8 mouse cellular contexts compared by ENCODE assay signal in genomic region chr11:100472935-100473295, GRCm38 (mm10). TPM values are rescaled to one million over a fixed set of nuclear protein-coding genes. Genes with fewer than 3 reads are reported as not detected.
DNase-seq lines count a peak whose midpoint lies in the region; ATAC-seq lines count a peak whose summit lies in the region.

No protein-coding gene starts in this region.

- peaks cover 15% of the 10 kb centered on the region for H3K4me1 ChIP-seq in lung, embryonic 16.5 days (replicated peaks; ENCODE audit: control insufficient read depth, insufficient read depth, low read length)
- peaks cover 20% of the 10 kb centered on the region for H3K4me1 ChIP-seq in forebrain, embryonic 13.5 days
- peaks cover 36% of the 10 kb centered on the region for H3K4me1 ChIP-seq in liver, embryonic 12.5 days
- H3K4me1 ChIP-seq in stomach, embryonic 15.5 days = peaks cover 7% of the 10 kb centered on the region

- DNase-seq in lung, postnatal 36 days = no peak
- no peak for DNase-seq in left cerebral cortex, adult 9 months (ENCODE audit: low spot score in 2 of 2)
- no peak for DNase-seq in left cerebral cortex, postnatal 10 days (ENCODE audit: extremely low spot score in 1 of 2, low spot score in 2 of 2)
- DNase-seq in thymus, postnatal 0 days (ENCODE audit: low spot score) = no peak

- H3K4me3 ChIP-seq in lung, embryonic 16.5 days (ENCODE audit: low read length) = peak overlapping the region; percentile 99
- H3K4me3 ChIP-seq in forebrain, embryonic 13.5 days = peak overlapping the region; percentile 96
- peak overlapping the region; percentile 90 for H3K4me3 ChIP-seq in liver, embryonic 12.5 days
- peak overlapping the region; percentile 65 for H3K4me3 ChIP-seq in stomach, embryonic 15.5 days (replicated peaks)

- no peak overlapping the region for H3K27ac ChIP-seq in lung, embryonic 16.5 days (ENCODE audit: low read length)
- H3K27ac ChIP-seq in forebrain, embryonic 13.5 days = no peak overlapping the region
- H3K27ac ChIP-seq in liver, embryonic 12.5 days = peak overlapping the region; percentile 56; the same call in 1 of the 2 replicates
- no peak overlapping the region for H3K27ac ChIP-seq in stomach, embryonic 15.5 days

- peak; percentile 21; the same call in 1 of the 2 replicates for ATAC-seq in lung, embryonic 16.5 days (ENCODE audit: low read depth)
- ATAC-seq in forebrain, embryonic 13.5 days = 0 out of 2 replicates have a peak, but pooled peaks have one; percentile 32
- peak; percentile 57 for ATAC-seq in liver, embryonic 12.5 days
- ATAC-seq in stomach, embryonic 15.5 days (ENCODE audit: insufficient read depth, low FRiP score, low read depth) = peak; percentile 19; the same call in 1 of the 2 replicates

- H3K4me2 ChIP-seq in lung, embryonic 16.5 days (ENCODE audit: low read depth, low read length) = peak overlapping the region; percentile 70
- H3K4me2 ChIP-seq in forebrain, embryonic 13.5 days = no peak overlapping the region
- H3K4me2 ChIP-seq in liver, embryonic 12.5 days = peak overlapping the region; percentile 50
- peak overlapping the region; percentile 31; the same call in 1 of the 2 replicates for H3K4me2 ChIP-seq in stomach, embryonic 15.5 days

- WGBS in lung, embryonic 16.5 days = 30% methylated on average over 5 of the region's 5 CpGs
- WGBS in forebrain, embryonic 13.5 days = 27% methylated on average over 5 of the region's 5 CpGs
- WGBS in liver, embryonic 12.5 days (ENCODE audit: insufficient replicate concordance) = 26% methylated on average over 5 of the region's 5 CpGs
- 33% methylated on average over 5 of the region's 5 CpGs for WGBS in stomach, embryonic 15.5 days

- peak overlapping the region; percentile 97 for H3K9ac ChIP-seq in lung, embryonic 16.5 days (ENCODE audit: low read length)
- H3K9ac ChIP-seq in forebrain, embryonic 13.5 days = no peak overlapping the region
- no peak overlapping the region for H3K9ac ChIP-seq in liver, embryonic 12.5 days
- H3K9ac ChIP-seq in stomach, embryonic 15.5 days = no peak overlapping the region

- no peaks in the 10 kb centered on the region for H3K9me3 ChIP-seq in lung, embryonic 16.5 days (ENCODE audit: control insufficient read depth, low read length)
- no peaks in the 10 kb centered on the region for H3K9me3 ChIP-seq in forebrain, embryonic 13.5 days (replicated peaks)
- H3K9me3 ChIP-seq in liver, embryonic 12.5 days (replicated peaks) = no peaks in the 10 kb centered on the region
- no peaks in the 10 kb centered on the region for H3K9me3 ChIP-seq in stomach, embryonic 15.5 days

- H3K36me3 ChIP-seq in lung, embryonic 16.5 days (ENCODE audit: control insufficient read depth, insufficient read depth, low read length) = peaks cover 2% of the 10 kb centered on the region; the same call in 1 of the 2 replicates
- peaks cover 29% of the 10 kb centered on the region for H3K36me3 ChIP-seq in forebrain, embryonic 13.5 days (ENCODE audit: poor library complexity, severe bottlenecking)
- peaks cover 27% of the 10 kb centered on the region for H3K36me3 ChIP-seq in liver, embryonic 12.5 days
- peaks cover 3% of the 10 kb centered on the region; the same call in 1 of the 2 replicates for H3K36me3 ChIP-seq in stomach, embryonic 15.5 days

- no peaks in the 10 kb centered on the region for H3K27me3 ChIP-seq in lung, embryonic 16.5 days (ENCODE audit: control insufficient read depth, insufficient read depth, low read depth, low read length)
- H3K27me3 ChIP-seq in forebrain, embryonic 13.5 days = no peaks in the 10 kb centered on the region
- no peaks in the 10 kb centered on the region for H3K27me3 ChIP-seq in liver, embryonic 12.5 days (replicated peaks)
- no peaks in the 10 kb centered on the region for H3K27me3 ChIP-seq in stomach, embryonic 15.5 days (replicated peaks)

- intact Hi-C loops in left cerebral cortex, postnatal 10 days (cut with DNase I) = no loop called here

RNA-seq across cellular contexts. Expression of gene Klhl11, which starts 0.4 kb away (rescaled TPM):
- 8.3 and 8.4 TPM in 2 replicates for polyA plus RNA-seq in lung, embryonic 16.5 days (2015; fragmentation: Nextera tagmentation; extraction: Ambion mirVana)
- polyA plus RNA-seq in forebrain, embryonic 13.5 days (2015; fragmentation: Nextera tagmentation; extraction: Ambion mirVana) = 12.1 and 12.2 TPM in 2 replicates
- 3.6 and 4.8 TPM in 2 replicates for polyA plus RNA-seq in liver, embryonic 12.5 days (2016; fragmentation: Nextera tagmentation; extraction: Ambion mirVana)
- 7.4 and 8.1 TPM in 2 replicates for polyA plus RNA-seq in stomach, embryonic 15.5 days (2015; fragmentation: Nextera tagmentation; extraction: Ambion mirVana)
- 10 to 100 TPM; 64.3 to 67.2 TPM for total RNA-seq in left cerebral cortex, postnatal 10 days (2021)
- 5.3 and 5.4 TPM in 2 replicates for polyA plus RNA-seq in thymus, postnatal 0 days (2015; fragmentation: Nextera tagmentation; extraction: Ambion mirVana)

RNA-seq across cellular contexts. Expression of gene Klhl10, which starts 31.2 kb away (rescaled TPM):
- 0.60 and 0.73 TPM in 2 replicates for polyA plus RNA-seq in lung, embryonic 16.5 days (2015; fragmentation: Nextera tagmentation; extraction: Ambion mirVana)
- polyA plus RNA-seq in forebrain, embryonic 13.5 days (2015; fragmentation: Nextera tagmentation; extraction: Ambion mirVana) = 0.70 and 1.1 TPM in 2 replicates
- 0.12 and 0.32 TPM in 2 replicates for polyA plus RNA-seq in liver, embryonic 12.5 days (2016; fragmentation: Nextera tagmentation; extraction: Ambion mirVana)
- polyA plus RNA-seq in stomach, embryonic 15.5 days (2015; fragmentation: Nextera tagmentation; extraction: Ambion mirVana) = 0.51 and 0.59 TPM in 2 replicates
- total RNA-seq in left cerebral cortex, postnatal 10 days (2021) = 1 to 10 TPM; 1.6 to 1.9 TPM
- polyA plus RNA-seq in thymus, postnatal 0 days (2015; fragmentation: Nextera tagmentation; extraction: Ambion mirVana) = 0.39 and 0.55 TPM in 2 replicates

RNA-seq across cellular contexts. Expression of gene Nt5c3b, which starts 31.3 kb away (rescaled TPM):
- polyA plus RNA-seq in lung, embryonic 16.5 days (2015; fragmentation: Nextera tagmentation; extraction: Ambion mirVana) = 126 and 129 TPM in 2 replicates
- 105 and 114 TPM in 2 replicates for polyA plus RNA-seq in forebrain, embryonic 13.5 days (2015; fragmentation: Nextera tagmentation; extraction: Ambion mirVana)
- polyA plus RNA-seq in liver, embryonic 12.5 days (2016; fragmentation: Nextera tagmentation; extraction: Ambion mirVana) = 38.3 and 38.6 TPM in 2 replicates
- polyA plus RNA-seq in stomach, embryonic 15.5 days (2015; fragmentation: Nextera tagmentation; extraction: Ambion mirVana) = 108 TPM in 2 replicates
- total RNA-seq in left cerebral cortex, postnatal 10 days (2021) = 10 to 100 TPM; 71.4 to 77.1 TPM
- 147 TPM in 2 replicates for polyA plus RNA-seq in thymus, postnatal 0 days (2015; fragmentation: Nextera tagmentation; extraction: Ambion mirVana)

RNA-seq across cellular contexts. Expression of gene Acly, which starts 54.9 kb away (rescaled TPM):
- polyA plus RNA-seq in lung, embryonic 16.5 days (2015; fragmentation: Nextera tagmentation; extraction: Ambion mirVana) = 150 and 155 TPM in 2 replicates
- polyA plus RNA-seq in forebrain, embryonic 13.5 days (2015; fragmentation: Nextera tagmentation; extraction: Ambion mirVana) = 251 and 271 TPM in 2 replicates
- polyA plus RNA-seq in liver, embryonic 12.5 days (2016; fragmentation: Nextera tagmentation; extraction: Ambion mirVana) = 135 and 136 TPM in 2 replicates
- polyA plus RNA-seq in stomach, embryonic 15.5 days (2015; fragmentation: Nextera tagmentation; extraction: Ambion mirVana) = 153 and 180 TPM in 2 replicates
- 100 to 1,000 TPM; 138 to 151 TPM for total RNA-seq in left cerebral cortex, postnatal 10 days (2021)
- 99.2 and 109 TPM in 2 replicates for polyA plus RNA-seq in thymus, postnatal 0 days (2015; fragmentation: Nextera tagmentation; extraction: Ambion mirVana)

RNA-seq across cellular contexts. Expression of gene Fkbp10, which starts 57.4 kb away (rescaled TPM):
- 148 and 152 TPM in 2 replicates for polyA plus RNA-seq in lung, embryonic 16.5 days (2015; fragmentation: Nextera tagmentation; extraction: Ambion mirVana)
- polyA plus RNA-seq in forebrain, embryonic 13.5 days (2015; fragmentation: Nextera tagmentation; extraction: Ambion mirVana) = 15.5 and 16.3 TPM in 2 replicates
- polyA plus RNA-seq in liver, embryonic 12.5 days (2016; fragmentation: Nextera tagmentation; extraction: Ambion mirVana) = 20.1 and 23.8 TPM in 2 replicates
- polyA plus RNA-seq in stomach, embryonic 15.5 days (2015; fragmentation: Nextera tagmentation; extraction: Ambion mirVana) = 89.1 and 100 TPM in 2 replicates
- total RNA-seq in left cerebral cortex, postnatal 10 days (2021) = 10 to 100 TPM; 12.2 to 13.1 TPM
- polyA plus RNA-seq in thymus, postnatal 0 days (2015; fragmentation: Nextera tagmentation; extraction: Ambion mirVana) = 12.2 and 16.4 TPM in 2 replicates
